Mouse (Mus musculus): ENCODE measurements around the gene Stra6. TPM values are rescaled to one million over a fixed set of nuclear protein-coding genes. Genes with fewer than 3 reads are reported as not detected.

The Stra6 gene
- polyA plus RNA-seq, 1 experiment from 2014 or later = 8.6 TPM

- Histone ChIP-seq H3K4me2 (replicated peaks) (no peak overlapping the region), H3K27me3 (peaks cover 11% of the 10 kb centered on the region; the same call in 1 of the 2 replicates), H3K4me3 (no peak overlapping the region), H3K4me1 (peaks cover 11% of the 10 kb centered on the region), H3K36me3 (no peaks in the 10 kb centered on the region), H3K9ac (replicated peaks) (no peak overlapping the region), H3K27ac (replicated peaks) (no peak overlapping the region), H3K9me3 (no peaks in the 10 kb centered on the region)
- 92% methylated on average over 3 of the region's 3 CpGs for WGBS
- no peak for ATAC-seq (ENCODE audit: low FRiP score, low read depth)
These were observed 98.6 kb downstream of the Stra6 start for GRCm38 (mm10) chr9:58162173-58162572.

- no peak for ATAC-seq (ENCODE audit: low FRiP score, low read depth)
- Histone ChIP-seq H3K36me3 (no peaks in the 10 kb centered on the region), H3K4me1 (peaks cover 7% of the 10 kb centered on the region)
These were observed 99.6 kb downstream of the Stra6 start for GRCm38 (mm10) chr9:58163146-58163545.

GRCm38 (mm10) chr9:58165779-58166178 lies 102.2 kb downstream of the Stra6 start:
- WGBS = 82% methylated on average over 1 of the region's 1 CpGs
- no peak for ATAC-seq (ENCODE audit: low FRiP score, low read depth)
- Histone ChIP-seq H3K9me3 (no peaks in the 10 kb centered on the region), H3K4me2 (replicated peaks) (no peak overlapping the region), H3K4me1 (peaks cover 8% of the 10 kb centered on the region), H3K27ac (replicated peaks) (no peak overlapping the region), H3K4me3 (no peak overlapping the region), H3K27me3 (no peaks in the 10 kb centered on the region), H3K9ac (replicated peaks) (no peak overlapping the region), H3K36me3 (no peaks in the 10 kb centered on the region)

More at GRCm38 (mm10) chr9:58163146-58163545, 99.6 kb downstream of the Stra6 start:
- Histone ChIP-seq H3K4me2 (replicated peaks) (no peak overlapping the region), H3K9ac (replicated peaks) (no peak overlapping the region), H3K27me3 (peaks cover 7% of the 10 kb centered on the region; the same call in 1 of the 2 replicates), H3K9me3 (no peaks in the 10 kb centered on the region), H3K27ac (replicated peaks) (no peak overlapping the region), H3K4me3 (no peak overlapping the region)
- WGBS = 83% methylated on average over 5 of the region's 5 CpGs

GRCm38 (mm10) chr9:58168880-58169279 lies 105.3 kb downstream of the Stra6 start:
- Histone ChIP-seq H3K4me3 (no peak overlapping the region), H3K36me3 (no peaks in the 10 kb centered on the region), H3K27ac (replicated peaks) (no peak overlapping the region), H3K9ac (replicated peaks) (no peak overlapping the region), H3K4me2 (replicated peaks) (no peak overlapping the region), H3K4me1 (peaks cover 8% of the 10 kb centered on the region), H3K27me3 (no peaks in the 10 kb centered on the region), H3K9me3 (no peaks in the 10 kb centered on the region)
- ATAC-seq (ENCODE audit: low FRiP score, low read depth) = no peak
- WGBS = 59% methylated on average over 3 of the region's 3 CpGs

GRCm38 (mm10) chr9:58169426-58169825 lies 105.8 kb downstream of the Stra6 start:
- no peak overlapping the region for H3K4me2 ChIP-seq (replicated peaks)
- H3K27ac ChIP-seq (replicated peaks) = no peak overlapping the region
- H3K9me3 ChIP-seq = no peaks in the 10 kb centered on the region
- no peak overlapping the region for H3K9ac ChIP-seq (replicated peaks)
- no peak for ATAC-seq (ENCODE audit: low FRiP score, low read depth)
- H3K4me3 ChIP-seq = no peak overlapping the region
- WGBS = 87% methylated on average over 6 of the region's 6 CpGs
- H3K36me3 ChIP-seq = no peaks in the 10 kb centered on the region
- H3K4me1 ChIP-seq = peaks cover 8% of the 10 kb centered on the region
- H3K27me3 ChIP-seq = no peaks in the 10 kb centered on the region

- H3K27ac ChIP-seq (replicated peaks) = no peak overlapping the region
- 81% methylated on average over 2 of the region's 2 CpGs for WGBS
- no peaks in the 10 kb centered on the region for H3K9me3 ChIP-seq
- H3K4me1 ChIP-seq = peaks cover 25% of the 10 kb centered on the region
- no peak for ATAC-seq (ENCODE audit: low FRiP score, low read depth)
- H3K36me3 ChIP-seq = no peaks in the 10 kb centered on the region
- no peak overlapping the region for H3K4me2 ChIP-seq (replicated peaks)
- no peak overlapping the region for H3K4me3 ChIP-seq
- no peaks in the 10 kb centered on the region for H3K27me3 ChIP-seq
- H3K9ac ChIP-seq (replicated peaks) = no peak overlapping the region
These were observed 109.3 kb downstream of the Stra6 start for GRCm38 (mm10) chr9:58172863-58173262.

- WGBS = 32% methylated on average over 5 of the region's 5 CpGs
- Histone ChIP-seq H3K27me3 (no peaks in the 10 kb centered on the region), H3K9me3 (no peaks in the 10 kb centered on the region), H3K27ac (replicated peaks) (0 out of 2 replicates have a peak overlapping the region, but pooled peaks have one; percentile 20), H3K4me1 (peaks cover 16% of the 10 kb centered on the region), H3K4me3 (no peak overlapping the region), H3K4me2 (replicated peaks) (no peak overlapping the region), H3K36me3 (no peaks in the 10 kb centered on the region), H3K9ac (replicated peaks) (no peak overlapping the region)
- ATAC-seq (ENCODE audit: low FRiP score, low read depth) = no peak
These were observed 111.2 kb downstream of the Stra6 start for GRCm38 (mm10) chr9:58174818-58175251.

GRCm38 (mm10) chr9:58175745-58176487 lies 112.3 kb downstream of the Stra6 start:
- Histone ChIP-seq H3K27me3 (no peaks in the 10 kb centered on the region), H3K4me2 (replicated peaks) (no peak overlapping the region), H3K9ac (replicated peaks) (no peak overlapping the region), H3K4me3 (no peak overlapping the region), H3K27ac (replicated peaks) (no peak overlapping the region), H3K9me3 (no peaks in the 10 kb centered on the region), H3K4me1 (peaks cover 16% of the 10 kb centered on the region), H3K36me3 (no peaks in the 10 kb centered on the region)
- 45% methylated on average over 5 of the region's 5 CpGs for WGBS
- no peak for ATAC-seq (ENCODE audit: low FRiP score, low read depth)

- H3K9ac ChIP-seq (replicated peaks) = no peak overlapping the region
- no peak overlapping the region for H3K4me2 ChIP-seq (replicated peaks)
- no peak overlapping the region for H3K27ac ChIP-seq (replicated peaks)
- H3K27me3 ChIP-seq = no peaks in the 10 kb centered on the region
- no peak overlapping the region for H3K4me3 ChIP-seq
- ATAC-seq (ENCODE audit: low FRiP score, low read depth) = no peak
- 61% methylated on average over 4 of the region's 4 CpGs for WGBS
- H3K4me1 ChIP-seq = peaks cover 16% of the 10 kb centered on the region
- no peaks in the 10 kb centered on the region for H3K36me3 ChIP-seq
- no peaks in the 10 kb centered on the region for H3K9me3 ChIP-seq
These were observed 113.6 kb downstream of the Stra6 start for GRCm38 (mm10) chr9:58177165-58177564.

GRCm38 (mm10) chr9:58179390-58179789 lies 115.8 kb downstream of the Stra6 start:
- Histone ChIP-seq H3K9me3 (no peaks in the 10 kb centered on the region), H3K27ac (replicated peaks) (no peak overlapping the region), H3K4me1 (peaks cover 16% of the 10 kb centered on the region), H3K27me3 (no peaks in the 10 kb centered on the region), H3K4me2 (replicated peaks) (no peak overlapping the region), H3K9ac (replicated peaks) (no peak overlapping the region), H3K36me3 (no peaks in the 10 kb centered on the region), H3K4me3 (no peak overlapping the region)
- WGBS = 95% methylated on average over 2 of the region's 2 CpGs
- no peak for ATAC-seq (ENCODE audit: low FRiP score, low read depth)

GRCm38 (mm10) chr9:58184456-58184855 lies 120.9 kb downstream of the Stra6 start:
- no peaks in the 10 kb centered on the region for H3K9me3 ChIP-seq
- ATAC-seq (ENCODE audit: low FRiP score, low read depth) = no peak
- no peak overlapping the region for H3K27ac ChIP-seq (replicated peaks)
- H3K4me3 ChIP-seq = no peak overlapping the region
- H3K9ac ChIP-seq (replicated peaks) = no peak overlapping the region
- H3K36me3 ChIP-seq = no peaks in the 10 kb centered on the region
- H3K4me2 ChIP-seq (replicated peaks) = no peak overlapping the region
- H3K27me3 ChIP-seq = no peaks in the 10 kb centered on the region
- H3K4me1 ChIP-seq = no peaks in the 10 kb centered on the region
- WGBS = 72% methylated on average over 6 of the region's 6 CpGs

- Histone ChIP-seq H3K4me2 (replicated peaks) (no peak overlapping the region), H3K4me3 (no peak overlapping the region), H3K27me3 (peaks cover 62% of the 10 kb centered on the region), H3K27ac (replicated peaks) (no peak overlapping the region), H3K9ac (replicated peaks) (peak overlapping the region; percentile 28; the same call in 1 of the 2 replicates), H3K36me3 (no peaks in the 10 kb centered on the region), H3K4me1 (peaks cover 48% of the 10 kb centered on the region), H3K9me3 (no peaks in the 10 kb centered on the region)
- WGBS = 66% methylated on average over 9 of the region's 9 CpGs
- ATAC-seq (ENCODE audit: low FRiP score, low read depth) = no peak
These were observed 130.6 kb downstream of the Stra6 start for GRCm38 (mm10) chr9:58194222-58194621.

Data from midbrain, embryonic 12.5 days (tissue).